Mouse (Mus musculus): ENCODE results near the gene Azin2. TPM values are rescaled to one million over a fixed set of nuclear protein-coding genes. Genes with fewer than 3 reads are reported as not detected.

The Azin2 gene
- polyA plus RNA-seq, 1 experiment, result 12.5 TPM

- Histone ChIP-seq H3K79me3 (ENCODE audit: low read depth) (no peaks in the 10 kb centered on the region), H3K4me3 (ENCODE audit: insufficient read depth, poor library complexity, severe bottlenecking) (no peak overlapping the region), H3K27me3 (ENCODE audit: control insufficient read depth, insufficient read depth, insufficient read length) (peaks cover 21% of the 10 kb centered on the region), H3K36me3 (ENCODE audit: control insufficient read depth, insufficient read depth) (no peaks in the 10 kb centered on the region), H3K79me2 (ENCODE audit: control insufficient read depth, insufficient read depth) (no peaks in the 10 kb centered on the region), H3ac (ENCODE audit: control insufficient read depth, insufficient read length, low read depth) (no peak overlapping the region)
- TF ChIP-seq MAX (IDR thresholded peaks at IDR 0.05), result peak; percentile 91
- TF ChIP-seq MYOD1 (IDR thresholded peaks at IDR 0.05; ENCODE audit: control insufficient read depth, insufficient read length, low read depth), result no peak
- TF ChIP-seq MYOG (IDR thresholded peaks at IDR 0.05; ENCODE audit: control insufficient read depth, extremely low read depth, insufficient read length), result no peak
- no peak for TF ChIP-seq FOSL1 (IDR thresholded peaks at IDR 0.05; ENCODE audit: insufficient read depth, low read length, poor library complexity, severe bottlenecking)
- peak; percentile 75 for TF ChIP-seq CTCF (IDR thresholded peaks at IDR 0.05; ENCODE audit: control insufficient read depth, insufficient read depth, insufficient read length)
- TF ChIP-seq USF1 (IDR thresholded peaks at IDR 0.05; ENCODE audit: low read depth), result no peak
These were observed 37.2 kb downstream of the Azin2 start for GRCm38 (mm10) chr4:128924841-128925606.

- H3K79me3 ChIP-seq (ENCODE audit: low read depth), result no peaks in the 10 kb centered on the region
- H3ac ChIP-seq (ENCODE audit: control insufficient read depth, insufficient read length, low read depth), result no peak overlapping the region
- H3K79me2 ChIP-seq (ENCODE audit: control insufficient read depth, insufficient read depth), result no peaks in the 10 kb centered on the region
- TF ChIP-seq MYOG (IDR thresholded peaks at IDR 0.05; ENCODE audit: control insufficient read depth, extremely low read depth, insufficient read length), result no peak
- no peak for TF ChIP-seq MYOD1 (IDR thresholded peaks at IDR 0.05; ENCODE audit: control insufficient read depth, insufficient read length, low read depth)
- TF ChIP-seq USF1 (IDR thresholded peaks at IDR 0.05; ENCODE audit: low read depth), result no peak
- no peak for TF ChIP-seq MAX (IDR thresholded peaks at IDR 0.05)
- TF ChIP-seq CEBPB (IDR thresholded peaks at IDR 0.05; ENCODE audit: low read depth), result no peak
- no peak overlapping the region for H3K4me3 ChIP-seq (ENCODE audit: insufficient read depth, poor library complexity, severe bottlenecking)
- H3K27me3 ChIP-seq (ENCODE audit: control insufficient read depth, insufficient read depth, insufficient read length), result peaks cover 27% of the 10 kb centered on the region
- no peaks in the 10 kb centered on the region for H3K36me3 ChIP-seq (ENCODE audit: control insufficient read depth, insufficient read depth)
These were observed 38.6 kb downstream of the Azin2 start for GRCm38 (mm10) chr4:128923603-128924002.

GRCm38 (mm10) chr4:128919106-128919505 is 43.1 kb downstream of the Azin2 start:
- Histone ChIP-seq H3K79me3 (ENCODE audit: low read depth) (no peaks in the 10 kb centered on the region), H3K36me3 (ENCODE audit: control insufficient read depth, insufficient read depth) (no peaks in the 10 kb centered on the region), H3K4me3 (ENCODE audit: insufficient read depth, poor library complexity, severe bottlenecking) (no peak overlapping the region), H3K27me3 (ENCODE audit: control insufficient read depth, insufficient read depth, insufficient read length) (peaks cover 52% of the 10 kb centered on the region), H3K79me2 (ENCODE audit: control insufficient read depth, insufficient read depth) (no peaks in the 10 kb centered on the region), H3ac (ENCODE audit: control insufficient read depth, insufficient read length, low read depth) (no peak overlapping the region)
- TF ChIP-seq CEBPB (IDR thresholded peaks at IDR 0.05; ENCODE audit: low read depth) (no peak), USF1 (IDR thresholded peaks at IDR 0.05; ENCODE audit: low read depth) (no peak), CTCF (IDR thresholded peaks at IDR 0.05; ENCODE audit: control insufficient read depth, insufficient read depth, insufficient read length) (no peak)

GRCm38 (mm10) chr4:128918187-128918586 is 44.1 kb downstream of the Azin2 start:
- Histone ChIP-seq H3K79me2 (ENCODE audit: control insufficient read depth, insufficient read depth) (no peaks in the 10 kb centered on the region), H3K79me3 (ENCODE audit: low read depth) (no peaks in the 10 kb centered on the region), H3K36me3 (ENCODE audit: control insufficient read depth, insufficient read depth) (no peaks in the 10 kb centered on the region), H3K4me3 (ENCODE audit: insufficient read depth, poor library complexity, severe bottlenecking) (no peak overlapping the region), H3ac (ENCODE audit: control insufficient read depth, insufficient read length, low read depth) (no peak overlapping the region), H3K27me3 (ENCODE audit: control insufficient read depth, insufficient read depth, insufficient read length) (peaks cover 52% of the 10 kb centered on the region)
- TF ChIP-seq MYOG (IDR thresholded peaks at IDR 0.05; ENCODE audit: control insufficient read depth, extremely low read depth, insufficient read length) (no peak), MAX (IDR thresholded peaks at IDR 0.05) (no peak), CEBPB (IDR thresholded peaks at IDR 0.05; ENCODE audit: low read depth) (no peak), CTCF (IDR thresholded peaks at IDR 0.05; ENCODE audit: control insufficient read depth, insufficient read depth, insufficient read length) (no peak), MYOD1 (IDR thresholded peaks at IDR 0.05; ENCODE audit: control insufficient read depth, insufficient read length, low read depth) (no peak), FOSL1 (IDR thresholded peaks at IDR 0.05; ENCODE audit: insufficient read depth, low read length, poor library complexity, severe bottlenecking) (no peak), USF1 (IDR thresholded peaks at IDR 0.05; ENCODE audit: low read depth) (no peak)

- no peaks in the 10 kb centered on the region for H3K36me3 ChIP-seq (ENCODE audit: control insufficient read depth, insufficient read depth)
- peaks cover 48% of the 10 kb centered on the region for H3K27me3 ChIP-seq (ENCODE audit: control insufficient read depth, insufficient read depth, insufficient read length)
- TF ChIP-seq MYOD1 (IDR thresholded peaks at IDR 0.05; ENCODE audit: control insufficient read depth, insufficient read length, low read depth) (no peak), CEBPB (IDR thresholded peaks at IDR 0.05; ENCODE audit: low read depth) (no peak), MYOG (IDR thresholded peaks at IDR 0.05; ENCODE audit: control insufficient read depth, extremely low read depth, insufficient read length) (no peak), FOSL1 (IDR thresholded peaks at IDR 0.05; ENCODE audit: insufficient read depth, low read length, poor library complexity, severe bottlenecking) (no peak), MAX (IDR thresholded peaks at IDR 0.05) (no peak), USF1 (IDR thresholded peaks at IDR 0.05; ENCODE audit: low read depth) (no peak), CTCF (IDR thresholded peaks at IDR 0.05; ENCODE audit: control insufficient read depth, insufficient read depth, insufficient read length) (no peak)
- no peaks in the 10 kb centered on the region for H3K79me2 ChIP-seq (ENCODE audit: control insufficient read depth, insufficient read depth)
- H3K4me3 ChIP-seq (ENCODE audit: insufficient read depth, poor library complexity, severe bottlenecking), result no peak overlapping the region
- H3ac ChIP-seq (ENCODE audit: control insufficient read depth, insufficient read length, low read depth), result no peak overlapping the region
- no peaks in the 10 kb centered on the region for H3K79me3 ChIP-seq (ENCODE audit: low read depth)
These were observed 44.5 kb downstream of the Azin2 start for GRCm38 (mm10) chr4:128917756-128918155.

- H3K4me3 ChIP-seq (ENCODE audit: insufficient read depth, poor library complexity, severe bottlenecking), result no peak overlapping the region
- H3ac ChIP-seq (ENCODE audit: control insufficient read depth, insufficient read length, low read depth), result no peak overlapping the region
- no peaks in the 10 kb centered on the region for H3K79me3 ChIP-seq (ENCODE audit: low read depth)
- H3K27me3 ChIP-seq (ENCODE audit: control insufficient read depth, insufficient read depth, insufficient read length), result peaks cover 51% of the 10 kb centered on the region
- TF ChIP-seq MYOG (IDR thresholded peaks at IDR 0.05; ENCODE audit: control insufficient read depth, extremely low read depth, insufficient read length) (no peak), USF1 (IDR thresholded peaks at IDR 0.05; ENCODE audit: low read depth) (no peak), FOSL1 (IDR thresholded peaks at IDR 0.05; ENCODE audit: insufficient read depth, low read length, poor library complexity, severe bottlenecking) (no peak), CTCF (IDR thresholded peaks at IDR 0.05; ENCODE audit: control insufficient read depth, insufficient read depth, insufficient read length) (no peak), MYOD1 (IDR thresholded peaks at IDR 0.05; ENCODE audit: control insufficient read depth, insufficient read length, low read depth) (no peak), CEBPB (IDR thresholded peaks at IDR 0.05; ENCODE audit: low read depth) (no peak), MAX (IDR thresholded peaks at IDR 0.05) (no peak)
- no peaks in the 10 kb centered on the region for H3K79me2 ChIP-seq (ENCODE audit: control insufficient read depth, insufficient read depth)
- H3K36me3 ChIP-seq (ENCODE audit: control insufficient read depth, insufficient read depth), result no peaks in the 10 kb centered on the region
These were observed 45.1 kb downstream of the Azin2 start for GRCm38 (mm10) chr4:128917119-128917518.
